Mouse (Mus musculus) stomach, embryonic 15.5 days (tissue): ENCODE measurements at regions not wholly inside any gene's neighbourhood (a gene's known extent, or its start where the extent isn't known, plus 50 kb on each side); places are given as distances from the start of the nearest gene placed in this dataset.

Experiments used
- ATAC-seq: fragments of 200-750 bp; cut with Nextera tagmentation; 2 replicates; pipeline ENCODE4 v1.8.0; 2017; ENCODE audit warnings: low read depth, moderate number of reproducible peaks, moderate TSS enrichment; ENCODE audit not compliant: insufficient read depth, low FRiP score
- H3K27ac ChIP-seq: fragments of 300-500 bp; sonication (generic); 2 replicates; pipeline ENCODE4 v1.5.1; 2015; ENCODE audit warnings: mild to moderate bottlenecking, inconsistent platforms
- H3K27me3 ChIP-seq: fragments of 300-500 bp; sonication (generic); replicated peaks from 2 replicates; pipeline ENCODE4 v1.6.1; 2015; ENCODE audit warnings: inconsistent platforms
- H3K36me3 ChIP-seq: fragments of 300-500 bp; sonication (generic); 2 replicates; pipeline ENCODE4 v1.6.1; 2015; ENCODE audit warnings: inconsistent platforms
- H3K4me1 ChIP-seq: fragments of 300-500 bp; sonication (generic); 2 replicates; pipeline ENCODE4 v1.6.1; 2015; ENCODE audit warnings: inconsistent platforms
- H3K4me2 ChIP-seq: fragments of 300-500 bp; sonication (generic); 2 replicates; pipeline ENCODE4 v1.6.1; 2015; ENCODE audit warnings: mild to moderate bottlenecking, inconsistent platforms
- H3K4me3 ChIP-seq: fragments of 300-500 bp; sonication (generic); replicated peaks from 2 replicates; pipeline ENCODE4 v1.5.1; 2015; ENCODE audit warnings: inconsistent platforms
- H3K9ac ChIP-seq: fragments of 300-500 bp; sonication (generic); 2 replicates; pipeline ENCODE4 v1.6.1; 2015; ENCODE audit warnings: inconsistent platforms
- H3K9me3 ChIP-seq: fragments of 300-500 bp; sonication (generic); 2 replicates; pipeline ENCODE4 v1.6.1; 2016; ENCODE audit warnings: inconsistent platforms
- WGBS: fragments of 180-500 bp; shearing (Covaris S2); methylation state at CpG from one replicate; pipeline ENCODE4 v1.1.7; 2015; 5-methylcytosine and 5-hydroxymethylcytosine counted together

GRCm38 (mm10) chr12:35668716-35669115, 133.9 kb upstream of the Ahr start:
- Histone ChIP-seq H3K36me3 (no peaks in the 10 kb centered on the region), H3K4me1 (no peaks in the 10 kb centered on the region), H3K4me3 (no peak overlapping the region), H3K4me2 (no peak overlapping the region), H3K9me3 (no peaks in the 10 kb centered on the region), H3K27ac (no peak overlapping the region), H3K27me3 (no peaks in the 10 kb centered on the region), H3K9ac (no peak overlapping the region)
- ATAC-seq = no peak
- 59% methylated on average over 1 of the region's 1 CpGs for WGBS

- Histone ChIP-seq H3K4me2 (no peak overlapping the region), H3K27ac (no peak overlapping the region), H3K27me3 (no peaks in the 10 kb centered on the region), H3K9me3 (no peaks in the 10 kb centered on the region), H3K4me3 (no peak overlapping the region), H3K9ac (no peak overlapping the region), H3K4me1 (no peaks in the 10 kb centered on the region), H3K36me3 (no peaks in the 10 kb centered on the region)
- 63% methylated on average over 3 of the region's 3 CpGs for WGBS
- no peak for ATAC-seq
Observed at GRCm38 (mm10) chr12:35667705-35668104, 132.9 kb upstream of the Ahr start.

- ATAC-seq = no peak
- H3K4me3 ChIP-seq = no peak overlapping the region
- H3K27me3 ChIP-seq = no peaks in the 10 kb centered on the region
- no peaks in the 10 kb centered on the region for H3K36me3 ChIP-seq
- H3K27ac ChIP-seq = no peak overlapping the region
- H3K9ac ChIP-seq = no peak overlapping the region
- H3K9me3 ChIP-seq = no peaks in the 10 kb centered on the region
- H3K4me1 ChIP-seq = no peaks in the 10 kb centered on the region
- H3K4me2 ChIP-seq = no peak overlapping the region
Observed at GRCm38 (mm10) chr12:35667218-35667617, 132.4 kb upstream of the Ahr start.

- Histone ChIP-seq H3K9me3 (no peaks in the 10 kb centered on the region), H3K36me3 (no peaks in the 10 kb centered on the region), H3K4me3 (no peak overlapping the region), H3K4me1 (no peaks in the 10 kb centered on the region), H3K9ac (no peak overlapping the region), H3K27me3 (no peaks in the 10 kb centered on the region), H3K27ac (no peak overlapping the region), H3K4me2 (no peak overlapping the region)
- ATAC-seq = no peak
- WGBS = 62% methylated on average over 2 of the region's 2 CpGs
Observed at GRCm38 (mm10) chr12:35666062-35666461, 131.2 kb upstream of the Ahr start.

GRCm38 (mm10) chr12:35663062-35663461, 128.2 kb upstream of the Ahr start:
- Histone ChIP-seq H3K27me3 (no peaks in the 10 kb centered on the region), H3K4me2 (no peak overlapping the region), H3K36me3 (no peaks in the 10 kb centered on the region), H3K4me3 (no peak overlapping the region), H3K4me1 (no peaks in the 10 kb centered on the region), H3K9me3 (no peaks in the 10 kb centered on the region), H3K27ac (no peak overlapping the region), H3K9ac (no peak overlapping the region)
- no peak for ATAC-seq
- 95% methylated on average over 1 of the region's 1 CpGs for WGBS

- no peaks in the 10 kb centered on the region for H3K36me3 ChIP-seq
Observed at GRCm38 (mm10) chr12:35656563-35656962, 121.7 kb upstream of the Ahr start.

GRCm38 (mm10) chr12:35649772-35650171, 114.9 kb upstream of the Ahr start:
- no peak overlapping the region for H3K9ac ChIP-seq
- WGBS = 59% methylated on average over 3 of the region's 3 CpGs
- ATAC-seq = no peak

More at GRCm38 (mm10) chr12:35656563-35656962, 121.7 kb upstream of the Ahr start:
- Histone ChIP-seq H3K27me3 (no peaks in the 10 kb centered on the region), H3K4me2 (no peak overlapping the region), H3K27ac (no peak overlapping the region), H3K4me1 (no peaks in the 10 kb centered on the region), H3K9ac (no peak overlapping the region), H3K4me3 (no peak overlapping the region), H3K9me3 (no peaks in the 10 kb centered on the region)
- WGBS = 80% methylated on average over 3 of the region's 3 CpGs
- no peak for ATAC-seq

GRCm38 (mm10) chr12:35642473-35642872, 107.6 kb upstream of the Ahr start:
- Histone ChIP-seq H3K4me1 (no peaks in the 10 kb centered on the region), H3K4me3 (no peak overlapping the region), H3K27ac (no peak overlapping the region), H3K36me3 (no peaks in the 10 kb centered on the region), H3K27me3 (no peaks in the 10 kb centered on the region), H3K9me3 (no peaks in the 10 kb centered on the region), H3K4me2 (no peak overlapping the region), H3K9ac (no peak overlapping the region)
- no peak for ATAC-seq

More at GRCm38 (mm10) chr12:35649772-35650171, 114.9 kb upstream of the Ahr start:
- H3K4me2 ChIP-seq = no peak overlapping the region
- H3K4me3 ChIP-seq = no peak overlapping the region
- H3K9me3 ChIP-seq = no peaks in the 10 kb centered on the region
- no peaks in the 10 kb centered on the region for H3K27me3 ChIP-seq
- no peaks in the 10 kb centered on the region for H3K36me3 ChIP-seq
- H3K4me1 ChIP-seq = no peaks in the 10 kb centered on the region
- no peak overlapping the region for H3K27ac ChIP-seq

GRCm38 (mm10) chr12:35641741-35642140, 106.9 kb upstream of the Ahr start:
- Histone ChIP-seq H3K27me3 (no peaks in the 10 kb centered on the region), H3K9me3 (no peaks in the 10 kb centered on the region), H3K4me1 (no peaks in the 10 kb centered on the region), H3K4me2 (no peak overlapping the region), H3K27ac (no peak overlapping the region), H3K36me3 (no peaks in the 10 kb centered on the region), H3K9ac (no peak overlapping the region), H3K4me3 (no peak overlapping the region)
- ATAC-seq = no peak
- WGBS = 58% methylated on average over 1 of the region's 1 CpGs

GRCm38 (mm10) chr12:35640911-35641345, 106.1 kb upstream of the Ahr start:
- WGBS = 55% methylated on average over 3 of the region's 3 CpGs
- Histone ChIP-seq H3K4me3 (no peak overlapping the region), H3K36me3 (no peaks in the 10 kb centered on the region), H3K4me1 (no peaks in the 10 kb centered on the region), H3K4me2 (no peak overlapping the region), H3K9ac (no peak overlapping the region), H3K27ac (no peak overlapping the region), H3K9me3 (no peaks in the 10 kb centered on the region), H3K27me3 (no peaks in the 10 kb centered on the region)
- ATAC-seq = no peak

- no peaks in the 10 kb centered on the region for H3K4me1 ChIP-seq
- H3K4me3 ChIP-seq = no peak overlapping the region
- H3K27me3 ChIP-seq = no peaks in the 10 kb centered on the region
- H3K27ac ChIP-seq = no peak overlapping the region
- H3K36me3 ChIP-seq = no peaks in the 10 kb centered on the region
- no peak overlapping the region for H3K9ac ChIP-seq
- H3K9me3 ChIP-seq = no peaks in the 10 kb centered on the region
- WGBS = 74% methylated on average over 3 of the region's 3 CpGs
- no peak for ATAC-seq
- H3K4me2 ChIP-seq = no peak overlapping the region
Observed at GRCm38 (mm10) chr12:35623484-35623883, 88.6 kb upstream of the Ahr start.

GRCm38 (mm10) chr12:35614885-35615284, 80.0 kb upstream of the Ahr start:
- no peaks in the 10 kb centered on the region for H3K9me3 ChIP-seq

GRCm38 (mm10) chr12:35607652-35608051, 72.8 kb upstream of the Ahr start:
- no peaks in the 10 kb centered on the region for H3K4me1 ChIP-seq
- WGBS = 59% methylated on average over 1 of the region's 1 CpGs
- H3K9me3 ChIP-seq = no peaks in the 10 kb centered on the region
- H3K27ac ChIP-seq = no peak overlapping the region
- no peak overlapping the region for H3K4me3 ChIP-seq
- no peak overlapping the region for H3K9ac ChIP-seq
- no peaks in the 10 kb centered on the region for H3K36me3 ChIP-seq
- no peak overlapping the region for H3K4me2 ChIP-seq
- no peak for ATAC-seq
- H3K27me3 ChIP-seq = no peaks in the 10 kb centered on the region

More at GRCm38 (mm10) chr12:35614885-35615284, 80.0 kb upstream of the Ahr start:
- ATAC-seq = no peak
- Histone ChIP-seq H3K4me3 (no peak overlapping the region), H3K27ac (no peak overlapping the region), H3K9ac (no peak overlapping the region), H3K4me2 (no peak overlapping the region), H3K27me3 (no peaks in the 10 kb centered on the region), H3K4me1 (no peaks in the 10 kb centered on the region), H3K36me3 (no peaks in the 10 kb centered on the region)
- WGBS = 68% methylated on average over 4 of the region's 4 CpGs
